Mouse (Mus musculus): Measurements from ENCODE around the gene Trpc2. TPM values are rescaled to one million over a fixed set of nuclear protein-coding genes. Genes with fewer than 3 reads are reported as not detected.
"Not testable (repeated sequence)": the region's sequence is repeated elsewhere in the genome, so short reads cannot be mapped to it uniquely, and the experiment has no call there.

Gene Trpc2
- total RNA-seq (2021): 1 to 10 TPM in 1 of 2 experiments, under 1 TPM in 1; 0.27 to 2.3 TPM

DNA sequence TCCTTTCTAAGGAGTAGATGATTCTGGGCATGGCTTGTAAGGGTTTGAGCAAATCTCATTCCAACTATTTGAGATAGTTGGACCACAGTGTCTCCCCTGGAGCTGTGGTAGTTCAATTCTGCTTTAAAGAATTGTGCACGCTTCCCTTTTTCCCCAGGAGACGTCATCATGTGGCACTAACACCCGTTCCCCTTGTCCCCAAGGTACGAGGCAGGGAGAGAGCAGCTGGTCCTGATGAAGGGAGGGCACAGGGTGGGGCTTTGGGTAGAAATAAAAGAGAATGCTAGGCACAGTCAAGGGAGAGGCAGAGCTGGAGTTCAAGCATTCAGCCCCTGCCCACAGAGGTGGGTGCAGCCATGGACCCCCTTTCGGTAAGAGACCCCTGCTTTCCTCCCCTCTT lies at the start of gene Trpc2:
Gene Trpc2 (plus strand): TSS at position 301 of the 400 bp plus-strand sequence.
- no peak for DNase-seq (ENCODE audit: low spot score in 2 of 2)
- intact Hi-C loops (cut with DNase I): loop anchor here (5.0 kb wide), 1 partner anchor 166 kb away; no protein-coding TSS in a partner anchor

GRCm38 (mm10) chr7:102034904-102035303 lies 48.0 kb upstream of the Trpc2 start:
- no peak for DNase-seq (ENCODE audit: low spot score in 2 of 2)
- intact Hi-C loops (cut with DNase I): no loop called here

GRCm38 (mm10) chr7:102035534-102035933 lies 47.4 kb upstream of the Trpc2 start:
- DNase-seq (ENCODE audit: low spot score in 2 of 2): no peak
- intact Hi-C loops (cut with DNase I): no loop called here

DNA sequence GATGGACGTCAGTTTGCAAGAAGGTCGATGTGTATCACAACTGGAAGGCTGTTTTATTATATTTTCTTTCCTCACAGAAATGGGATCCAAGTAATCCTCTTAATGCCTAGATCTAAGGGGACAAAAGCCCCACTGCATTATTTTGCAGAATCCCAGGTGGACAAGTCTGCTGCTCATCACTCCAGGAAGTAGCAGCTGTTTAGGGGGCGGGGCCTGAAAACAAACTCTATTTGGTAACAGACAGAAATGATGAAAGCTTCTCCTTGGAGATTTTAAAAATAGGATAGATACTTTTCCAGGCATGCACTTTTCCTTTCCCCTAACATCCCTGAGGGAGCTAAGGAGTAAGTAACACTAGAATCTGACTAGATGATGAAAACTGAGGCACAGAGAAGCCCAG lies 45.6 kb upstream of the Trpc2 start:
- intact Hi-C loops (cut with DNase I): no loop called here
- DNase-seq (ENCODE audit: low spot score in 2 of 2): no peak

DNA sequence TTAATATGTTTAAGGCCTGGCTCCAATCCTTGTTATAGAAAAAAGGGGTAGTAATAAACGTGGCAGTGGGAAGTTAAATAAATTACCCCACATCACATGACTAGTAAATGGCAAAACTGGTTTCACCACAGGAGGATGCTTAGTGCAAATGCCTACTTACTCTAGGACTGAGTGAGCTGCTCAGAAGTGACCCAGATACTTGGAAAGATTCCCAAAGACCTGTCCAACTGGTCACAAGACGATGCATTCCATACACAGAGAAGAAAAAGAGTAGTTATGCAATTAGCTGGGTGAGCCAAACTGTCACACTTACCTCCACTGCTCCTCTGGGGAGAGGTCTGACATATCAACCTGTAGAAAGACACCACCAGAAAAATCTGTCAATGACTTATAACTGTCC lies 40.6 kb upstream of the Trpc2 start:
- intact Hi-C loops (cut with DNase I): no loop called here
- DNase-seq (ENCODE audit: low spot score in 2 of 2): no peak

DNA sequence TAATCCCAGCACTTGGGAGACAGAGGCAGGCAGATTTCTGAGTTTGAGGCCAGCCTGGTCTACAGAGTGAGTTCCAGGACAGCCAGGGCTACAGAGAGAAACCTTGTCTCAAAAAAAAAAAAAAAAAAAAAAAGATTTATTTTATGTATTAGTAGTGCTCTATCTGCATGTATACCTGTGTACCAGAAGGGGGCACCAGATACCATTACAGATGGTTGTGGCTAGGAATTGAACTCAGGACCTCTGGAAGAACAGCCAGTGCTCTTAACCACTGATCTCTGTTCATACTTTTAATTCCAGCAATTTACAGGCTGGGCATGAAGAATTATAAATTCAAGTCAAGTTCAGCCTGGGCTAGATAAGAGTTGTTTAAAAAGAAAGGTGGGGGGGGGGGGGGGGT lies 34.4 kb upstream of the Trpc2 start:
- DNase-seq (ENCODE audit: low spot score in 2 of 2); intact Hi-C loops (cut with DNase I): not testable (repeated sequence)

- intact Hi-C loops (cut with DNase I): no loop called here
- DNase-seq (ENCODE audit: low spot score in 2 of 2): no peak
Observed at GRCm38 (mm10) chr7:102061353-102061752, 21.6 kb upstream of the Trpc2 start.

DNA sequence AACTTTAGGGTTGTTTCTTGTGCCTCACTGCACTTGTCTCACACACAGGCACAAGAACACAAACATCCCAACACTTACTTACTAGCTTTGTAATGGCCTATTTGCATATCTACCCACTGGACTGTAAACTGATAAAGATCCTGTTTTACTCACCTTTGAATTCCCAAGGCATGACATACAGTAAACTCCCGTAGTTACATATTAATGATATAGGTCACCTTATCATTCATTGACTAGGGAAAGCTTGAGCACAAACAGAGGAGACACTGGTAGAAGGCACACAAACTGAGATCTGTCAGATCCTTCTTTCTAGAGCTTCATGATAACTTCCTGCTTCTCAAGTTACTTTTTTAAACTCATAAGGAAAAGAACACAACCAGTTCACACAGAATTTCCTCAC lies 20.7 kb upstream of the Trpc2 start:
- intact Hi-C loops (cut with DNase I): no loop called here
- no peak for DNase-seq (ENCODE audit: low spot score in 2 of 2)

DNA sequence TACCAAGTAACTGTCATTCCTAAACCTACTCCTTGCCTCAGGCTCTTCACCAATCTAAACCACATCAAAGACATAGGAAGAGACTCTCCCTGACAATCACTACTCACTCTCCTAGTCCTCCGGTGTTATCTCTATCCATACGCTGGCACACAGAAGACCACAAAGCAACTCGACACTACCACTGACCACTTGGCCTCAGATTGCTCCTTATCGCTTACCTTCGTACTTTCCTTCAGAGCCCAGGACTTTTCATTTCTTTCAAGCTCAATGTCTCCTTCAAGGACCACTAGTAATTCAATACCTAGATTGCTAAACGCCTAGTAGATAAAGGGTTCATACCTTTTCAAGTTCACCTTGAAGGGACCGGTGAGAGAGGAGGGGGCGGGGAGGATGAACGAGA lies 19.0 kb upstream of the Trpc2 start:
- intact Hi-C loops (cut with DNase I): no loop called here
- DNase-seq (ENCODE audit: low spot score in 2 of 2): no peak

GRCm38 (mm10) chr7:102064655-102065045 lies 18.3 kb upstream of the Trpc2 start:
- no peak for DNase-seq (ENCODE audit: low spot score in 2 of 2)
- intact Hi-C loops (cut with DNase I): no loop called here

DNA sequence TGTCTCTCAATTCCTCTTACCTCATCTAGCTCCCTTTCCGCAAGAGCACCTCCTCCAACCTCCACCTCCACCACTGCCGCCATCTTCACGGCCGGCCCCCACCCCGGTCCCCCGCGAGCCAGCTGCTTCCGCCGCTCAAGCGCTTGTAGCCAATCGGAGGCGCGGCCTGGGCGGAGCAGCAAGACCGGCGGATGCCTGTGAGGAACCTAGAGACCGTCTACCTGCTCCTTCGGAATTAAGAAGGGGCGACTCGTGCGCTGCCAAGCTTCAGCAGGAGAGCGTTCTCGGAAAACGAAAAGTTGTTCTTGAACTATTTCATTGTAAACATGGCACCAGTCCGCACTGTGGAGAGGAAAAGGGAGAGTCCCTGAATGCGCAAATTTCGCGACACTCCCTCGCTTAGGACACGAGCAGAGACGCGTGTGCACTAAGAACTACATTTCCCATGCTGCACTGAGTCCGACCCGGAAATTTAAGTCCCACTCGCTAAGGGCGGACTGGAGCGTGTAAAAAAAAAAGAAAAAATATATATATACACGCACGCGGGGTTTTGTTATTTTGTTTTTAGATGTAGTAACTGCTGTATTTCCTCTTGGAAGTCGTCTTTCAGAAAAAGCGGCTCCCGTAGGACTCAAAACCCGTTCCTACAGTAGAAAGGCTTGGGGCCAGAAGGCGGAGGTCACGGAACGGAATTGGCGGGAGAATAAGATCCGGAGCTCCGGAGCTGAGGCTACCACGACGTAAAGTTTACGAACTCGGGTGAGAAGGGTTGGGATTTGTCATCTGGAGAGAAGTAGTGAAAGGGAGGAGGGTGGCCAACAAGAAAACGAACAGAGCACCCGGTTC lies 17.6 kb upstream of the Trpc2 start, which contains the start of the genes Rnf121, Xndc1 and Xntrpc:
Gene Rnf121 (minus strand): TSS at position 424 of the 846 bp plus-strand sequence.
Gene Xndc1 (plus strand): TSS at position 466 of the 846 bp plus-strand sequence.
Gene Xntrpc (plus strand): TSS at position 668 of the 846 bp plus-strand sequence.
- intact Hi-C loops (cut with DNase I): no loop called here
- peak; percentile 95 to 96 for DNase-seq (ENCODE audit: low spot score in 2 of 2)

GRCm38 (mm10) chr7:102066363-102066762 lies 16.6 kb upstream of the Trpc2 start:
- no peak for DNase-seq (ENCODE audit: low spot score in 2 of 2)
- intact Hi-C loops (cut with DNase I): no loop called here

DNA sequence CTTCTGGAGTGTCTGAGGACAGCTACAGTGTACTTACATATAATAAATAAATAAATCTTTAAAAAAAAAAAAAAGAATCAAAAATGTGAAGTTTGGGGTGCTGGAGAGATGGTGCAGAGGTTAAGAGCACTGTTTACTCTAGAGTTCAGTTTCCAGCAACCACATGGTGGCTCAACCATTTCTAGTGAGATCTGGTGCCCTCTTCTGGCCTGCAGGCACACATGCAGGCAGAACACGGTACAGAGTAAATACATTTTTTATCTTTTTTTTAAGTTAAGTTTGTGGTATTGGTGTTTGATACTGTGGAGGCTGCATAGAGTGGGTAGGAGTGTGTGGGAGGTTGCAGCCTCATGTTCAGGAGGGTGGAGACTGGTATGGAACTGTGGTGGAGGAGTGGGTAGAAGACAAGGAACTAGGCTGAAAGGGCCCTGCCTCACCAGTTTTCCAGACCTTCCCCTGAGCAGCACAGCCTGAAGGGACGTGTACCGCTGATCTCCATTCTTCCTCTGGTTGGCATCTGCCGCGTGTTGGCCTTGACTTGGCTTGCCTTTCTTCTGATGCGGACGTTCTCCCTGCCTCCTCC lies 6.1 kb upstream of the Trpc2 start:
- intact Hi-C loops (cut with DNase I): loop anchor here (5.0 kb wide), 2 partner anchors 80 to 425 kb away; no protein-coding TSS in a partner anchor
- DNase-seq (ENCODE audit: low spot score in 2 of 2): no peak

DNA sequence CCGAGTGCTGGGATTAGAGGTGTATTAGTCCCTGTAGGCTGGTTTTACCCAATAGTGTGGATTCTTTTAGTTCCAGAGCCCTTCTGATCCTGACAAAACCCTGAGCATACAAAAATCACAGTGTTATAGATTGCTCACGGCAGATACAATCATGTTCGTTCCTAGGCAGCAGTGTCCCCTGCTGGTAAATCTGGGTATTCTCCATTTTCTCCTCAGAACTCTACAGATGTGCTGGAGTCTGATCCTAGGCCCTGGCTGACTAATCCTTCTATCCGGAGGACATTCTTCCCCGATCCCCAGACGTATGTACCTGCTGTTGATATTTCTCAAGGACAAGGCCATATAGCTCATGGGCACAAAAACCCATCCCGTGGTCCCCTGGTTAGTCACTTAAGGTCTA lies 4.4 kb upstream of the Trpc2 start:
- intact Hi-C loops (cut with DNase I): loop anchor here (5.0 kb wide), 2 partner anchors 81 to 426 kb away; no protein-coding TSS in a partner anchor

GRCm38 (mm10) chr7:102080311-102080710 lies 2.6 kb upstream of the Trpc2 start:
- DNase-seq (ENCODE audit: low spot score in 2 of 2): no peak
- intact Hi-C loops (cut with DNase I): loop anchor here (5.0 kb wide), 1 partner anchor 163 kb away; no protein-coding TSS in a partner anchor

More for the DNA sequence above, 4.4 kb upstream of the Trpc2 start:
- peak in 1 of 2 experiments; percentile 30 for DNase-seq (ENCODE audit: low spot score in 2 of 2)

- intact Hi-C loops (cut with DNase I): loop anchor here (5.0 kb wide), 1 partner anchor 164 kb away; no protein-coding TSS in a partner anchor
- DNase-seq (ENCODE audit: low spot score in 2 of 2): no peak
Observed at GRCm38 (mm10) chr7:102081784-102082183, 1.1 kb upstream of the Trpc2 start.

- no peak for DNase-seq (ENCODE audit: low spot score in 2 of 2)
- intact Hi-C loops (cut with DNase I): loop anchor here (5.0 kb wide), 1 partner anchor 167 kb away; no protein-coding TSS in a partner anchor
Observed at GRCm38 (mm10) chr7:102084041-102084696, 1.3 kb downstream of the Trpc2 start.

DNA sequence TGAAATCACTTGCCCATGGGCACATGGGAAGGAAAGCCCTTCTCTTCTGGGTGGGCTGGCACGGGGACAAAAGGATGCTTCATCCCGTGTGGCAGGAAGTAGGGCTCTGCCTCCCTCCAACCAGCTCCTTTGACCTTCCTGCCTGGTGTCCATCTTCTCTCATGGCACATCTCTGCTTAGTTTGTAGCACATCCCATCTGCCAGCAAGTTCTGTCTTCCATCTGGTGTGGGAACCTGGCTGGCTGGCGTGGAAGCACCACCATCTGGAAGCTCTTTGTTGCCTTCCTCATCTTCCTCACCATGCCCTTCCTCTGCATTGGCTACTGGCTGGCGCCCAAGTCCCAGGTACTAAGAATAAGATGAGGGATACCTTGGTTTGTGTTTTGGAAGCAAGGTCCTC lies 4.4 kb downstream of the Trpc2 start:
- peak; percentile 12 to 32 for DNase-seq (ENCODE audit: low spot score in 2 of 2)
- intact Hi-C loops (cut with DNase I): no loop called here

GRCm38 (mm10) chr7:102099760-102100661 lies 17.1 kb downstream of the Trpc2 start:
- intact Hi-C loops (cut with DNase I): no loop called here
- no peak for DNase-seq (ENCODE audit: low spot score in 2 of 2)

Data from left cerebral cortex, postnatal 36 days (tissue).